Mouse (Mus musculus) right cerebral cortex, postnatal 10 days (tissue): ENCODE measurements around the gene Wnt9b.
A peak's percentile ranks its signal among the peaks of the same experiment; 100 is the strongest.
"Not testable (repeated sequence)": the region's sequence is repeated elsewhere in the genome, so short reads cannot be mapped to it uniquely, and the experiment has no call there.

Experiments
- DNase-seq, 2 experiments: peaks; one replicate each; pipeline ENCODE4 v3.0.0; 2021; ENCODE audit warnings: low spot score in 2 of 2

Wnt9b gene

DNA sequence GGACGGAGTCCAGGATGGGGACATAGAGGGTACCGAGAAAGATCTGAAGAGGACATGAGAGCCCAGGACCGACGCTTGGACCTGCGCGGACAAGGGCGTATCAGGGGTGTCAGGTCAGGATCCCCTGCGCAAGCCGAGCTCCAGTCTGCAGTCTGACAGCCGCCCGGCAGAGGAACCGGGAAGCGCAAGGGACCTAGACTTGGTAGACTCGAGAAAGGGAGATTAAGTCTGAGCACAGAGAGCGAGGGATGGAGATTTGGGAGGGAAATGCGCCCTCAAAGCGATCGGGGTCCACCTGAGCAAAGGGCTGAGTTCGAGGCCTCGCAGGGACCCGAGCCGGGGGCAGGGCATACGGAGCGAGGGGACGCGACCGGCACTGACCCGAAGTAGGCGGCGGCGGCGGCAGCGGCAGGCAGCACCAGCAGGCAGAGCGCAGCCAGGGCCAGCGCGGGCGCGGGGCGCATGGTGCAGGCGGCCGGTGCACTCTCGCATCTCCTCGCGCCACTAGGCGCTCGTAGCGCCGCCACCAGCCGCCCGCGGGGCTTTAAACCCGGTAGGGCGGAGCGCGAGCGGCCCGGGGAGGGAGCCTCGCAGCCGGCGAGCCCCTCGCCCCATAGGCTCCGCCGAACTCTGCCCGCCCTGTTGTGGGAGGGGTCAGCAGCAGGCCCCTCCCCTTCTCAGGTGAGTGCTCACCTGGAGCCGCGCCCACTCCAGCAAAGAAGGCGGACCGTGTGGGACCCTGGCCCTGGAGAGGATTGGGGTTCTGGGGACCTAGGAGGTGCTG is at the start of gene Wnt9b:
Wnt9b (minus strand) TSS at position 516 of the 784 bp plus-strand sequence.
- DNase-seq, result no peak

DNA sequence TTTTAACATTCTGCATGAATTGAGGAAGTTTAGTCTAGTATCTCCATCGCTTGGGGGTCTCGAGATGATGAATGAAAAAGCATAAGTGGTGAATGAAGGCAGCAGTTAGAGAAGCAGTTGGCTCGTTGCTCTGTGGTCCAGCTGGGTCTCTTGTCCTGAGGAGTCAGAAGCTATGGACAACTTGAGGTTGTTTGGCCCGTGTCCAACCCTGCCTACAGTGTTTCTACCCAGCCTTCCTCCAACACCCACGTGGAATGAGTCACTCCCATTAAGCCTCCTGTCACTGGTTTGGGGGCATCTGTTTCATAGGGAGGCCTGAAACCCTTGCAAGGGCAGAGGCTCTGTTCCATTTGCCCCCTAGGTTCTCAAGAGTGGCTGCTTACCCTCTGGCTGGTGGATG is 40.3 kb upstream of the Wnt9b start:
- DNase-seq, result no peak

DNA sequence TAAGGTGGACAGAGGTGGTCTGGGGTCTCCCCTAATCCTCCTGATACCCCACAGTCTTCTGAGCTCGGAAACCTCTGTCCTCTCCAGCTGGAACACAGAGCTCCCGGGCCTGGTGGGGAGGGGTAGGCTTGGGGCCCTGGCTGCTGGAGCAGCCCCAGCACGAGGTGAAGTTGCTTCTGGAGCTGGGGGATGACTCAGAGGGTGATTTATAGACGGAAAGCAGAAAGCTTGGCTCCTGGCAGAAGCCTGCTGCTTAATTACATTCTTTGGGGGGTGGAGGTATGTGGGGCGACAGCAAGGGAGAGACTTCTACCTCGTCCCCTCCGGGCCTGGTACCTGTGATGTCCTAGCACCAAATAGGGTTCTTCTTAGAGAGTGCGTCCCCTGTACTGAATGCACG is 30.5 kb upstream of the Wnt9b start:
- DNase-seq, result no peak

DNA sequence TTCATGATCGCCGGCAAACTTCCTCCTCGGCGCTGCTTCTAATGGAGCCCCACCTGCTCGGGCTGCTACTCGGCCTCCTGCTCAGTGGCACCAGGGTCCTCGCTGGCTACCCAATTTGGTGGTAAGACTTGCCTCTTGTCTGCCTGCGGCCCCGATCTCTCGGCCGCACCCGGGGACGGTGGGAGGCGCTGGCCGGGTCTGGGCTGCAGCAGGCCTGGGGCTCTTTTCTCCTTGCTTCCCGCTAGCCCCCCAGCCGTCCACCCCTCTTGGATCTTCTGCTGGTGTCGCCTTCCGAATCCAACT is 24.6 kb upstream of the Wnt9b start:
- no peak for DNase-seq

DNA sequence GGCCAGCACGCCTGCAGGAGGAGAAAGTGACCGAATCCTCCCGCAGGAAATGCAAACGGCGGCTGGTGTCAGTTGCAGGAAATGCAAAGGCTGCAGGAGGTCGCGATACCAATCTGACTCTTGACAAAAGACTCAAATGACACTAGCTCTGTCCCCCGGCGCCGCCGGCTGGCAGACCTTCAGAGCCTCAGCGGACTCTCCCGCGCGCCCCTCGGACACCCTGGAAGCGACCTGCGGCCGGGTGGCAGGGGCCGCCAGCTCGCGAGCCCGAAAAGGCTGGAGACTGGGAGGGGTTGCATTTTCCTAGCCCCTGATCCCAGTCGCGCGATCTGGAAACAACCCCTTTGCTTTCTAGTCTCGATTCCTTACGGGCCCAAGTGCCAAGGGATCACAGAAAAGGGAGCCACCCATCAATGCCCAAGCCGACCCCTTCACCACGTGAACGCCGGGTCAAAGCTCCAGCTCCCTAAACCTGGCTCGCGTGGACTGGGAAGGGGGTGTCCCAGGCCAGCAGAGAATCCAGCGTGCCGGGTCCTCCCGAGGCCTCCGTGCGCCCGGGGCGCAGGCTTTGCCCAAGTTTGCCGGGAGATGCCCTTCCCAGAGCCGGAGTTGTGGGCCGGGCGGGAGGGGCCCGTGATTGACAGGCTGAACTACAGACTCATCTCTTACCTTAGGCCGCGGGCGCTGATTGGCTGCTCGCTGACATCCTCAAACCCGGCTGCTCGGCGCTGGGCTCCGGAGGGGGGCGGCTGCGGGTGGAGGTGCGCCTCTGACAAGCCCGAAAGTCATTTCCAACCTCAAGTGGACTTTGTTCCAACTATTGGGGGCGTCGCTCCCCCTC is 24.0 kb upstream of the Wnt9b start, which contains the start of gene Wnt3:
Wnt3 (plus strand) TSS at position 764 of the 841 bp plus-strand sequence.
- DNase-seq, result no peak

DNA sequence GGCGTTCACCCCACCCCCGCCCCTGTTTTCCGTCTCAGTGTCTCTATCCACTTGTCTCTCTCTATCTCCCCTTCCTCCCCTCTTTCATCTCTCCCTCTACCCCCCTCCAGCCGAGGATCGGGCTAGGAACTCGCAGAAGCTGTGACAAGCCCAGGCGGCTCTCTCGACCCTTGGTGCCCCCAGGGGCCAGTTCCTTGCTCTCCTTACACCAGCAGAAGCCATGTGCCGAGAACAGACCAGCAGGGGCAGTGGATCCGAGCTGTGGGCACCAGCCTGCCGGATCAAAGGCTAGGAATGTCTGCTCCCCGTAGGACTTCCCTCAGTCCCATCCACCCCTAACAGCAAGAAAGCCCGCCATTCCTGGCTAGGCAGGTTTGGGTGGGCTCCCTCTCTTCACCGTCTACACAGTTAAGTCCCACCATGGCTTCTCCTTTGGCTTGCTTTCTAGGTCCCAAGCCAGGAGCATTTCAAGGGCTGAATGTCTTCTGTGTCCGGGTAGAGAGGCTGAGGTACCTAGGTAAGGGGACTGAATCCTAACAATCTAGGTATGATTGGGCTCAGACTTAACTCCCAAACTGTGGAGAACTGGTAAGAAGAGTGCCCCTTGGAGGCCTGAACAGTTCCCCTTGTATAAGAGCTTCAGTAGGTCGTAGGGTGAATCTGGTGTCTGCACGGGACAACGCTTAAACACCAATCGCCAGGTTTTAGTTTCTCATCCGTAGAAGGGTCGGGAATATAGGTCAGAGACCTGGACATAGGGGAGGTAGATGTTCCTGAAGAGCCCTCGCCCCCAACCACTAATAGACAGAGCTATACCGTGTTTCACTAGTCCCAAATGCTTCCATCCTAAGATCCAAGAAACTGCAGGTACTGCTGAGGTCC is 23.1 kb upstream of the Wnt9b start:
- DNase-seq, result no peak

DNA sequence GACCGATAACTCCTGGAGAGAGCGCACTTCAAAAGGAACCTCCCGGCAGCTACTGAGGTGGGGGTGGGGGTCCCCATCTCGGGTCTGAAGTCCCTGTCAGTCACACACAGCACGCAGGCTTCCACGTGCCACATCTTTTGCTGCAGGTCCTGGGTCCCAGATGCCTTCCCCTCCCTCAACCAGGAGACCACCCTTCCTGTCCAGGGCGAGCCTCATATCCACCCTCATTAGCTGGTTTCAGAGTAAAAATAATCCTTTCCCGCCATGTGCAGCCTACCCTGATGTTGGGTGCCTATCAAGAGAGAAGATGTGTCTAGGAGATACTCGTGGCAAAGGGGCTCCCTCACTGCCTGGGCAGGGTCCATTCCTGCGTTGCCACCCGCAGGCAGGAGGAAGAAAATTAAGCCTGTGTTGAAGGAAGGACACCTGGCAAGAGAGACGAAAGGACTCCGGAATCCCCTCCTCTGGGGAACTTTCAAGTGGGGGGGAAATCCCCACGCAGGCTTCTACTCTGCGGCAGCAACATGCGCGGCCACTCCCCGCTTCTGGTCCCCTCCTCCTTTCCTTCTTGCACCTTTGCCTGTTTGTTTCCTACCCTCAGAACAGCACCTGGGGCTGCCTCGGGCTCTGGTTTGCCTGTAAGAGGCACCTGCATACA is 21.7 kb upstream of the Wnt9b start:
- DNase-seq, result no peak

DNA sequence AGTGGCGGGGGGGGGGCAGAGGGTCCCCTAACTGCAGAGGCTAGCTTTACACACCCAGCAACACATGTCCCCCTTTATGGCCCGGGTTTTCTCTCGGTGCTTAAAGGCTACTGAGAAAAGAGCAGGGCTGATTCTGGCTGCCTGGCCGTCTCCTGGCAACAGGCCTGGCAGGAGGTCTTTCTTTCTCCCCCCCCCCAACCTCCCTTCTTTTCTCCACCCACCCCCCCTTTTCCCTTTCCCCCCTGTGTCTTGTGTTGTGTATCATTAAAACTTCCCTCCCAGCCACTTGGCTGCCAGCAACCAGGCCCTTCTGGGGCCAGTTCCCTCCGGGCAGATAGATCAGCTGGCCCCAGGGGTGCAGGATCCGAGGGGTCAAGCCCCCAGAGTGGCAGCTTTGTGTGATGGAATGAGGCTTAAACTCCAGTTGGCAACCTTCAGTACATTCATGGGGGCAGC is 16.0 kb upstream of the Wnt9b start:
- no peak for DNase-seq

DNA sequence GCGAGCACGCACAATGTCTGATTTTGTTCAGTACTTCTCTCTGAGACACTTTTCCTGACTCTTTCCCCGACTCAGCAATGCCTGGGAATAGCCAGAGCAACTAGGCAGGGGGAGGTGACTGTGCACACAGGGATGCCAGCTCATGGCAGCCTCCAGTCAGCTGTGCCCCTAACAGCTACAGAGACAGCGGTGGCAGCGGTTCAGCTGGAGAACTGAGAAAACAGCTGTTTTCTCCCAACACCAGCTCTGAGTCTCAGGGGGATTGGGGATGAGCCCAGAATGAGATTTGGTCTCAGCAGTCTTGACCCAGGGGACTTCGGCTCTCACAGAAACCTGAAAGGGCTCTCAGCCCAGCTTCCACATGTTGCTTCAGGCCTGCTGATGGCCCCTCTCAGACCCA is 15.0 kb upstream of the Wnt9b start:
- DNase-seq, result no peak

DNA sequence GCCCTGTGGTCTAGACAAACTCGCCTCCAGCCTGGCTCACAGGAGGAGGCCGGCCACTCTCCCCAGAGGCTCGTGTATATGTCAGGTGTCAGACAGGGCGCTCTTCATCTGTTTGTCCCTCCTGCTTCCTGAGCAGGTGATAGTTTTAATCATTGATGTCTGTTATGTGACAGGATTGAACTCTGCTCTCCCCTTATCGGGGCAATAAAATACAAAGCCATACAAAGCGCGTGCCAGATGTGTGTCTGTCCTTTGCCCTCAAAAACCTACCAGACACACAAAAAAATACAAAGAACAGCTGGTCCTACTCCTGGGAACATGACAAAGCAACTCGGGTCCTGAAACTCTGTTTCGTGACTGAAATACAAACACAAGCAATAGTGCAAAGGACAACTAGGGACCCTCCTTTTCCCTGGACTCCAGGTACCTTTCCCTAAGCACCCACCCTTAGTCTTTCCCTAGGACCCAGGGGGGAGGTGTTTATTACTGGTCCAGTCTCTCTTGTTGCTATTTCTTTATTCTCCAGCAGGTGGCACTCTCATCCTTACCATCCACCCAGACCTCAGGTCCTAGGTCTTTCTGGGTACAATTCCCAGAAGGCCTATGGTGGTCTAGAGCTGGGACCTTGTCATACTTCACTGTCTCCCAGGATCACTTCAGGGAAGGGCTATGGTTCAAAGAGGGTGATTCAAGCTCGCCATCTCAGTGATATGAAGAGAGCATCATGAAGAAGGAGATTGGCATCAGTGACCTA is 14.0 kb upstream of the Wnt9b start:
- peak; percentile 59 to 61 for DNase-seq

DNA sequence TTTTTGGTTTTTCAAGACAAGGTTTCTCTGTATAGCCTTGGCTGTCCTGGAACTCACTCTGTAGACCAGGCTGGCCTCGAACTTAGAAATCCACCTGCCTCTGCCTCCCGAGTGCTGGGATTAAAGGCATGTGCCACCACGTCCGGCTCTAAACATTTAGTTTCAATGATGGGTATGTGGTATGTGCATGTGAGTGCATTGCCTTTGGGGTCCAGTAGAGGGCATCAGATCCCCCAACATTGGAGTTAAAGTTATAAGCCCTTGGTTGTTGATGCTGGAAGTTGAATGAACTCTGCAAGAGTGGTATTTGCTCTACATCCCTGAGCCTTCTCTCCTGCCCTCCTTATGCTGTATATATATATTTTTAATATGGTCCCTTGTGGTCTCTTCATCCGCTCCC is 11.3 kb upstream of the Wnt9b start:
- DNase-seq, result not testable (repeated sequence)

DNA sequence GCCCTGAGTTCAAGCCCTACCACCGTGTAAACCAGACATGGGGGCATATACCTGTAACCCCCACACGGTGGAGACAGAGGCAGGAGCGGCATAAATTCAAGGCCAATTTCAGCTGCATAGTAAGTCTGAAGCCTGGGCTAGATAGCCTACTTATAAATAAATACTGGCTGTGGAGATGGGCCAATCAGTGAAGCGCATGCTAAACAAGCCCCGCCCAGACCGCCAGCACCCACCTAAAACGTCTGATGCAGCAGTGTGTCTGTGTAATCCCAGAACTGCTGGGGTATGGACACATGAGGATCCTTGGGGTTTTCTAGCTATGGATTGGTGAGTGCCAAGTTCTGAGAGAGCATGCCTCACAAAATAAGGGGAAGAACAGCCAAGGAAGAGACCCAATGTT is 10.5 kb upstream of the Wnt9b start:
- DNase-seq, result no peak

DNA sequence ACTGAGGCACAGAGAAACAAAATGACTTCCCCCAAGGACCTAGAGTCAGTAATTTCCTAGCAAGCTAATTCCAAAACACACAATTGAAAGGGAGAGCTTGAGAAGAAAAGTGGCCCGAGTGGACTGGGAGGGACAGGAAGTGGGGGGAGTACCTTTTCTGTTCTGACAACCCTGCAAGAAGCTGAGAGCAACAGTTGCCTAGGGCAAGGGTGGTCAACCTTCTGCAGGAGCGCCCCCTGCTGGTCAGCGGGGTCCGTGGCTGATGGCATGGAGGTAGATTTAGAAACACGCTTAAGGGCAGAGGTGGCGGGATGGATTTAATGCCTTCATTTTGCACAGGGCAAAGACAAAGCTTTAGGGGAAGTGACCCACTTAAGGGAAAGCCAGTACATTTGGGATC is 9.1 kb upstream of the Wnt9b start:
- peak; percentile 45 to 65 for DNase-seq

DNA sequence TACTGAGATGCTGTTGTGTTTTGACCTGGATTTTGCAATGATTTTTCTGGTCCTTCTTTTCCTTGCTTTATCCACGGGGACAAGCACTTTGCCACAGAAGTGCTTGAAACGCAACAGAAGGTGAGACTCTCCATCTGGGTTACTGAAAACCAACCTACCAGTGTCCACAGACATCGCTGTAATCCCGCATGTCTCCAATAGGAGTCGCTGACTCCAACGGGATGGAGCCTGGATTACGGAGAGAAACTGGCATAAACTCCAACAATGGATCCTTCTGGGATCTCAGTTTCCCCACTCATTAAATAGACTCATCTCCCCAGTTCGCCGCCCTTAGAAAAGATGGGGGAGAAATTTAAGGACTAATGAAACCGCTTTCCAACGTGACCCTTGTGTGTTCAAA is 8.4 kb upstream of the Wnt9b start:
- no peak for DNase-seq

DNA sequence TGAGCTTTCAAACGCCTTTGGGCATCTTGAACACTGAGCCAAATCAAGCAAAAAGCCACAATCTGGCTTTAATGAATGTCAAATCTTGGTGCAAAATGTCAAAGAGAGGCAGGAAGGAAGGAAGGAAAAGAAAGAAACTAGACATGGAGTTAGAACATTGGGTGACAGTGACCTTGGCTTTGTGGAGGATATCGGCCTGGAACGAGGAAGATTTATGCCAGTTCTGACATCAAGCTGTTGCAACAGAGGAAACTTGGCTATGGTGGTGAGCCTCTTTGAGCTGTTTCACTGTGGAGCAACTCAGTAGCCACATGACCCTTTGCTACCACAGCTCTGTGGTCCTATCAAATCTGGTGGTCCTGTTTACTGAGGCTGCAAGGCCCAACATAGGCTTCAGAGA is 991 bp upstream of the Wnt9b start:
- no peak for DNase-seq

DNA sequence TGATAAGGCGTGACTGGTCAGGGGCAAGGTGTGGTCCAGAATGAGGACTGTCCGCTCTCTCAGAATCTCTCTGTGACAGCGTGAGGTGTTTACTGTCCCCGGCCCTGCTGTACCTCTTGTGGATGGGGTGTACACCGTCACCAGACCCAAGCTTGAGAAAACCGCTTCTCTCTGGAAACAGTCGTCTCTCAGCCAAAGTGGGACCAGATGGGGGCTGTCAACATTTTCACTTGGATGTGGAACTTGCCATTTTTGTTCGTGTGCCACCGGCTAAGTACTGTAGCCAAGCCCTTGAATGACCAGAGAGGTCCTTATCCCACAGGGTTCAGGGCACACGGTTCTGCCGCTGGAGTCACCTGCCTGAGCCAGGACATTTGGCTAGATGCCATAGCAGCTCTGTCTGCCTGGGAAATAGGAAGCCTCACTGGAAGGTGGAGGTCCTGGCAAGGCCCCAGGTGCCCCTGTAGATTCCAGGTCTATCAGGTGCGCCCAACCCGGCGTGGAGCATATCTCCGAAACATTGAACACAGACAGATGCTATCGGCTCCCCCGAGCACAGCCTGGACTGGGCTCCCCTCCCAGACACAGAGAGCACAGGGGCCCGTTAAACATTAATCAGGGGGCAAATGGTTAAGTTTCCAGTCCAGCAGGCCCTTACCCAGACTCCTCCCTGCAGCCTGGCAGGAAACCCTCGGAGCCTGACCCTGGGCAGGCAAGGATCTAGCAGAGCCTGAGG is 14.4 kb downstream of the Wnt9b start:
- no peak for DNase-seq

DNA sequence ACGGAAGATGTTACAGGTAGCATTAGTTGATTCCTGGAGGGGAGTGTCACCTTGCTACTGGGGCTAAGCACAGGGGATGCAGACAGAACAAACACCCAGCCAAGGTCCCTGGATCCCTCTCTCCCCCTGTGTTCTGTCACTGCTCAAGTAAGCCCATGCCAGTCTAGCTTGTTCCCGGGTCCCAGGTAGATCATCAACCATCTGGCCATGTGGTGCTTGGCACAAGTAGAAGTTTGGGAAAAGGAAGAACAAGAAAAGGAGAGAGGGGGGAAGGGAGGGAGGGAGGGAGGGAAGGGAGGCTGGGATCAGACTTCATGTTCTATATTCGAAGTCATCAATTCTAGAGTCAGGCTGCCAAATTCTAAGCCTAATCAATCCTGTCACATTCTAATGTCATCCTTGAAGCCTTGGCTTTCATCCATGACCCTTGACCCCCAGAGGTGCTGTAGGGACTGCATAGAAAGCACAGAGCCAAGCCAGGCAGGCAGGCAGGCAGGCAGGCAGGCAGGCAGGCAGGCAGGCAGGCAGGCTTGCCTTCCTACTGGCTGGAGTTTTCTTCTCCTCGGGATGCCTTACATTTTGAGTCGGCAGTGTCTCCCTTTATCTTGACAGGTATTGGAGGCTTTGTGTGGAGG is 15.1 kb downstream of the Wnt9b start:
- DNase-seq, result no peak

DNA sequence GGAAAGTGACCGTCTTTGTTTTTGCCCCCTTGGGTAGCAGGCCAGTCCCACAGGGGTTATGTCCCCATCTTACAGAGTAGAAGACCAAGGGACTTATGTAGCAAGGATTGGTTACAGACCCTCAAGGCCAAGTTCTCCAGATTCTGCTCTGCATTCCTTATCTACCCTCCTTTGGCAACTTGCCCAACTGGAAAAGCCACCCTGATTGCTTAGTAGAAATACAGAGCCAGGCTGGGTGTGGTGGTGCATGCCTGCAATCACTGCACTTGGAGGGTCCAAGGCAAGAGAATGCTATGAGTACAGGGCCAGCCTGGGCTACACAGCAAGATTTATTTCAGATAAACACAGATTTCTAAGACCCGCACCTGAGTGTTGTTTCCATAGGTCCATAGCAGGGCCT is 15.7 kb downstream of the Wnt9b start:
- DNase-seq, result no peak

DNA sequence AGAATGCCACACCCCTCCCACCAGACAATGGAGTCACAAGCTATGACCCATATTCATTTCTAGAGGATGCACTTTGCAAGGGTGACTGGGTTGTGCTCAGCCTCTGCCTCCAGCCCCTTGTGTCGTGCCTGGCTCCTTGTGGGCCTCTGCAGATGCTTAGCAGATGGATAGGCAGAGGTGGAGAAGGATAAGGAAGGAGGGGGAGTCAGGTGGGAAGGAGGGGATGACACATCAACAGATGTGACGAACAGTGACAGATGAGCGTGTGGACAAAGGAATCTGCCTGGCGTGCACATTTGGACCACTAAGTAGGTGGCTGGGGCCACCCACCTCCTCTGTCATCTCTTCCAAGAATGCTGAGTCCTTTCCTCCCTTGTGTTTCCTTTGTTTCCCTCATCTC is 16.6 kb downstream of the Wnt9b start:
- no peak for DNase-seq

DNA sequence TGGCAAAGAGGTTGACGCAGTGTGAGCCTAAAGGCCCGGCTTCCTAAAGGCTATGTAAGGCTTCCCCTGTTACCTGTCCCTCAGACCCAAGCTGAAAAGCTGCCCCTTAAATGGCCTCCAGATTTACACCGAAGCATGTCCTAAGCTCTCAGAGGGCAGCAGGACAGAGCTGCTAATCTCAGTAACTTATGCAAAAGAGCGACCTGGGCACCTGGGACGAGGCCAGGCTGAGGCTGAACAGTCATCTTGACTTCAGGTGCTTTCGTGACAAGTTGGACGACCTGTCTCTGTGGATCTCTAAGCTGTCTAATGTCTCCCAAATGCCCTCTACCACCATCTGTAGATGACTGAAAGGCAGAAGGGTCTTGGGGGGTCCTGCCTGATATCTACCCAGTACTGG is 17.3 kb downstream of the Wnt9b start:
- DNase-seq, result no peak
